24 mouse cellular contexts compared by ENCODE assay signal in genomic region chr5:3503836-3504323, GRCm38 (mm10). TPM values are rescaled to one million over a fixed set of nuclear protein-coding genes. Genes with fewer than 3 reads are reported as not detected.
DNase-seq lines count a peak whose midpoint lies in the region; ATAC-seq and TF ChIP-seq lines count a peak whose summit lies in the region.
"Had no signal": no experiment of that assay in that cellular context is flagged by ENCODE, and none has a peak within 500 bp of the region (broad histone marks: within the 10 kb centered on the region; RNA-seq: fewer than 3 reads in every experiment).

No protein-coding gene starts in this region.

- no peak overlapping the region for H3K9ac ChIP-seq in midbrain, postnatal 0 days (replicated peaks; ENCODE audit: low read length, poor library complexity, severe bottlenecking)
- H3K9ac ChIP-seq: embryonic facial prominence, embryonic 12.5 days; embryonic facial prominence, embryonic 15.5 days; forebrain, embryonic 15.5 days; hindbrain, embryonic 13.5 days; intestine, embryonic 15.5 days had no signal

- intact Hi-C loops in left cerebral cortex, postnatal 25 days (cut with DNase I), result no loop called here

- DNase-seq in heart, adult 11 months, result peak; percentile 71
- no peak for DNase-seq in heart, postnatal 4 days
- peak; percentile 52 for DNase-seq in A20 (ENCODE audit: low read depth, low spot score)
- DNase-seq in CD4-positive helper T cell, adult 2 months (ENCODE audit: low read depth, low spot score), result peak; percentile 40
- peak; percentile 27 for DNase-seq in brain, adult 2 months (ENCODE audit: low read depth, low spot score)
- no peak for DNase-seq in midbrain, postnatal 0 days (ENCODE audit: low spot score)
- no peak for DNase-seq in cerebellum, postnatal 25 days
- no peak for DNase-seq in left cerebral cortex, postnatal 25 days (ENCODE audit: low spot score in 2 of 2)
- DNase-seq: adrenal gland, adult 8-10 months; adrenal gland, postnatal 25 days; cerebellum, adult 18-20 months; cerebellum, adult 9-10 months; cerebellum, postnatal 14 days; gastrocnemius, postnatal 10 days; gastrocnemius, postnatal 36 days had no signal

- TF ChIP-seq CTCF in midbrain, postnatal 0 days (IDR thresholded peaks at IDR 0.05), result no peak

- no peak for ATAC-seq in midbrain, postnatal 0 days (ENCODE audit: low FRiP score)
- ATAC-seq: hindbrain, embryonic 16.5 days had no signal

- 89% methylated on average over 9 of the region's 9 CpGs for WGBS in midbrain, postnatal 0 days

- H3K36me3 ChIP-seq in midbrain, postnatal 0 days (ENCODE audit: insufficient read depth, low read length), result no peaks in the 10 kb centered on the region
- H3K36me3 ChIP-seq: embryonic facial prominence, embryonic 12.5 days; embryonic facial prominence, embryonic 15.5 days; forebrain, embryonic 15.5 days; hindbrain, embryonic 10.5 days; hindbrain, embryonic 13.5 days; intestine, embryonic 15.5 days had no signal

- H3K27me3 ChIP-seq in midbrain, postnatal 0 days (ENCODE audit: insufficient read depth, low read length), result no peaks in the 10 kb centered on the region
- H3K27me3 ChIP-seq: embryonic facial prominence, embryonic 12.5 days; embryonic facial prominence, embryonic 15.5 days; forebrain, embryonic 15.5 days; hindbrain, embryonic 13.5 days; intestine, embryonic 15.5 days had no signal

- H3K27ac ChIP-seq in midbrain, postnatal 0 days (ENCODE audit: low read depth, low read length), result no peak overlapping the region
- H3K27ac ChIP-seq: embryonic facial prominence, embryonic 12.5 days; embryonic facial prominence, embryonic 15.5 days; forebrain, embryonic 15.5 days; hindbrain, embryonic 10.5 days; hindbrain, embryonic 13.5 days; intestine, embryonic 15.5 days had no signal

- no peaks in the 10 kb centered on the region for H3K9me3 ChIP-seq in midbrain, postnatal 0 days (ENCODE audit: low read length)
- H3K9me3 ChIP-seq: embryonic facial prominence, embryonic 12.5 days; embryonic facial prominence, embryonic 15.5 days; forebrain, embryonic 15.5 days; G1E; hindbrain, embryonic 10.5 days; hindbrain, embryonic 13.5 days; intestine, embryonic 15.5 days had no signal

- H3K4me3 ChIP-seq in midbrain, postnatal 0 days (ENCODE audit: low read depth, low read length), result no peak overlapping the region
- H3K4me3 ChIP-seq: embryonic facial prominence, embryonic 12.5 days; embryonic facial prominence, embryonic 15.5 days; forebrain, embryonic 15.5 days; hindbrain, embryonic 10.5 days; hindbrain, embryonic 13.5 days; intestine, embryonic 15.5 days had no signal

- H3K4me1 ChIP-seq in midbrain, postnatal 0 days (ENCODE audit: insufficient read depth, low read length), result no peaks in the 10 kb centered on the region
- H3K4me1 ChIP-seq: embryonic facial prominence, embryonic 15.5 days; forebrain, embryonic 15.5 days had no signal

- no peak overlapping the region for H3K4me2 ChIP-seq in midbrain, postnatal 0 days (ENCODE audit: low read depth, low read length, poor library complexity, severe bottlenecking)
- H3K4me2 ChIP-seq: embryonic facial prominence, embryonic 12.5 days; embryonic facial prominence, embryonic 15.5 days; forebrain, embryonic 15.5 days; heart, embryonic 11.5 days; hindbrain, embryonic 13.5 days; intestine, embryonic 15.5 days had no signal

RNA-seq across cellular contexts. Expression of gene Fam133b, which starts 39.8 kb away (rescaled TPM):
- 10 to 100 TPM; 23.1 to 24.3 TPM for total RNA-seq in heart, postnatal 4 days (2021)
- 23.9 and 24.3 TPM in 2 replicates for total RNA-seq in midbrain, postnatal 0 days (2014; rRNA removed)
- 20.3 and 25.1 TPM in 2 replicates for polyA plus RNA-seq in midbrain, postnatal 0 days (2015; fragmentation: Nextera tagmentation; extraction: Ambion mirVana)
- 10 to 100 TPM; 38.1 to 41.7 TPM for total RNA-seq in left cerebral cortex, postnatal 25 days (2021)

Comparison
In these comparisons a context has a peak if more than half of its experiments do, and no peak if none do; other contexts are left out.
1. DNase-seq: peak in heart, adult 11 months (single experiment), A20 (single experiment), CD4-positive helper T cell, adult 2 months (single experiment) and brain, adult 2 months (single experiment); none in heart, postnatal 4 days (single experiment), midbrain, postnatal 0 days (single experiment), cerebellum, postnatal 25 days (0 of 2) and left cerebral cortex, postnatal 25 days (0 of 2).